Mouse (Mus musculus) thymus, adult 2 months (tissue): ENCODE results near the gene C2.
"Not testable (repeated sequence)": the region's sequence is repeated elsewhere in the genome, so short reads cannot be mapped to it uniquely, and the experiment has no call there.

Experiments
- CTCF ChIP-seq: fragments of 200-500 bp; IDR thresholded peaks from 2 replicates; pipeline ENCODE4 v1.5.1; 2012; ENCODE audit warnings: mild to moderate bottlenecking, control low read depth, low read length, moderate library complexity, borderline replicate concordance; ENCODE audit not compliant: control insufficient read depth, poor library complexity, insufficient read depth; ENCODE audit errors: extremely low read depth
- POLR2A ChIP-seq: fragments of 200-500 bp; IDR thresholded peaks from 2 replicates; pipeline ENCODE4 v1.6.1; 2012; ENCODE audit warnings: mild to moderate bottlenecking, low read length, control low read depth, moderate library complexity; ENCODE audit not compliant: control insufficient read depth, poor library complexity, insufficient read depth; ENCODE audit errors: extremely low read depth

DNA sequence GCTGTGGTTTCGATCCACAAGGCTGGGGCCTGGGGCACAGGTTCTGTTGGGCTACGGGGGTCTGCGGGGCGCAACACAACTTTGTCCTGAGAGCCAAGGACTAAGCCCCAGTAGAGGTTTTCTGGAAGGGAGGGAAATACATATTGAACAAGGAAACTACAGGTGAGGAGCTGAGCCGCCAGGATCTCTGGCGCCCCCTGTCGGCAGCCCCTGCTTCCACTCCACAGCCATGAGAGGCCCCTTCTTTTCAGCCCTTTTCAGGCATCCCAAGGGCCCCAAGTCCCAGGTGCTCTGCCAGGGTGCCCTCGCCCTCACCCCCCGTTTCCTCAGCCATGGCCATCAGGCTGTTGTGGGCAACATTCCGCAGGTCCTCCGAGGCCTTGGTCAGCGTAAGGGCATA lies 84.3 kb downstream of the C2 start:
- peak; percentile 84 for TF ChIP-seq CTCF
- TF ChIP-seq POLR2A: not testable (repeated sequence)
